Mouse (Mus musculus) brain, embryonic 18.5 days (tissue): ENCODE measurements around the gene Lingo1.

Source experiments
- DNase-seq: peaks from one replicate; pipeline ENCODE4 v3.0.0-alpha.2; 2012; ENCODE audit warnings: low read depth, low spot score

Lingo1 gene

GRCm38 (mm10) chr9:56606082-56606740 is 190.1 kb downstream of the Lingo1 start:
- no peak for DNase-seq

DNA sequence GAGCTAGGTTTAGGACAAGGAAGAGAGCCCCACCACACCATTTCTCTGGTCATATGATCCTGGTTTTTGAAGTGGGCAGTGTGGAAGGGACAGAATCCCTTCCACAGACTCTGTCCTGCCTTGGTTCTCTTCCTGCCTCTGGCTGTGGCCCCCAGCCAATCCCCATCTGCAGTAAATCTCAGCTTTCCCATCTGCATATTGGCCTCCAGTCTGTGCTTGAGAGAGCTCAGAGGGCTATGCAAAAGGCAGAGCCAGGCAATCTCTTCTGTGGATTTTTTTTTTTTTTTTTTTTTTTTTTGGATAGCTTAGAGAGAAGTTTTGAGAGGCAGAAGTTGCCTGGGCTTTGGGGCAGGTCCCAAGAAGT is 190.8 kb downstream of the Lingo1 start:
- DNase-seq: no peak

GRCm38 (mm10) chr9:56604797-56605442 is 191.3 kb downstream of the Lingo1 start:
- no peak for DNase-seq

DNA sequence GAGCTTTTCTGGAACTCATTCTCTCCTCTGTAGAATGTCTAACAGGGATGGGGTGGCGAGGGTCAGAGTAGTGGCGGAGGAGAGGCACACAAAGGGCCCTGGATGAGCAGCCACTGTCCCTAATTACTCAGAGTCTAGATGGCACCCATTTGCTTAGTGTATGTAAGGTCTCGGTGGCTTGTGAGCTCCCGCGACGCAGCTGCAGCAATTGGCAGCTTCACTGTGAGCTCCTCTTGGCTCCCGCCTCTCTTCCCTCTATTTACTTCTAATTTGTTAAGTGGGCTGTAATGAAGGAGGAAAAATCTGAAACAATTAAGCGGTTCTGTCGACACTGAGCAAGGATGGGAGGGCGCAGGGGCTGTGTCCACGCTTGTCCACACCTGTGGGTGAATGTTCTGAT is 195.6 kb downstream of the Lingo1 start:
- no peak for DNase-seq

GRCm38 (mm10) chr9:56592639-56593038 is 203.6 kb downstream of the Lingo1 start:
- no peak for DNase-seq

- DNase-seq: no peak
Measured at GRCm38 (mm10) chr9:56591248-56591888, 204.9 kb downstream of the Lingo1 start.

DNA sequence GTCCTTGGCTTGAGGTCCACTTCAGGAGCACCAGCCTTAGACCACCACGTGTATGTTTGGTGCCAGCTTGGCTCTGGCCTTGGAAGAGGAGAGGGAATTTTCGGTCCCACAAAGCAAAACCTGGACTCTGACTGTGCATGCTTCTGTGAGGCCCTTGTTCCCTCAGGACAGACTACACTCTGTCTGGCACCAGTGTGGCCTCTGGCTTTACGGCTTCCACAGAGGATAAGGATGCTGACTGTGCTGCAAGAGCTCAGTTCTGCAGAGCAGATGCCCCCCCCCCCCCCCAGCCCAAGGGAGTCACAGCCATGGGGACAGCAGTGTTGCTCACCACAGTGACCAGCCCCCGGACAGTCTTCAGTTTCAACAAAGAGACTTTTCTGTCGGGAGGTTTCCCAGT is 206.5 kb downstream of the Lingo1 start:
- DNase-seq: no peak

DNA sequence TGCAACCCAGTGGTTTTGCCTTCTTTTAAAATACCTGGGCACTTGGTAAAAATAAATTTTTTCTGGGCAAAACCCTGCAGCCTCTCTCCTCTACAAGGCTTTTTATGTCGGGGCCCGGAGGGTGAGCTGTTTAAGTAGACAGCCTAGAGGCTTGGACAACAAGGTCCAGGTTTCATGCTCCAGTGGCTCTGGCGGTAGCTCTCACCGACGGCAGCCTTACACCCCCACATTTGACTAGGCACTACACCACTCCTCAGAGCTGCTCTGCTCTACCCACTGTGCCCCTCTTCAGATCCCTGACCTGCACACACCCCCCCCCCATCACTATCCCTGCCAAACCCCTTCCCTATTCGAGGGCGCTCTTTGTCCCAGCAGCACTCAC is 212.2 kb downstream of the Lingo1 start:
- no peak for DNase-seq

GRCm38 (mm10) chr9:56583139-56584042 is 212.9 kb downstream of the Lingo1 start:
- DNase-seq: no peak

DNA sequence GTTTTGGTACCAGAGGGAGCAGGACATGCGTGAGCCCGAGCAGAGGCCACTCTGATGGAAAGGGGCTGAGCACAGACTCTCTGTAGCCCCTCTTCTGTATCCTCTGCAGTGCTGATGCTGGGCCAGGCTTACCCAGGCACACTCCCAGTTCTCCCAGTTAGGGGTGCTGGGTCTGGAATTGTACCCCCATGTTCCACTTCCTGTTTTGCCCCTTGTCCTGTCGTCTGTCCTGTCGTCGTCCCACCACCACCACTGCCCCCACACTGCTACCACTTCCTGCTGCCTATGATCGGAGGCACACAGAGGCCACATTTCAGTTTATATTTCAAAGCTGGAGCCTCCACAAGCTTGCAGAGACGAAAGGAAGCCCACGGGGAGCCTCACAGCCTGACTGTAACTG is 213.6 kb downstream of the Lingo1 start:
- DNase-seq: no peak

GRCm38 (mm10) chr9:56581700-56582099 is 214.6 kb downstream of the Lingo1 start:
- DNase-seq: no peak

GRCm38 (mm10) chr9:56581016-56581415 is 215.3 kb downstream of the Lingo1 start:
- no peak for DNase-seq

DNA sequence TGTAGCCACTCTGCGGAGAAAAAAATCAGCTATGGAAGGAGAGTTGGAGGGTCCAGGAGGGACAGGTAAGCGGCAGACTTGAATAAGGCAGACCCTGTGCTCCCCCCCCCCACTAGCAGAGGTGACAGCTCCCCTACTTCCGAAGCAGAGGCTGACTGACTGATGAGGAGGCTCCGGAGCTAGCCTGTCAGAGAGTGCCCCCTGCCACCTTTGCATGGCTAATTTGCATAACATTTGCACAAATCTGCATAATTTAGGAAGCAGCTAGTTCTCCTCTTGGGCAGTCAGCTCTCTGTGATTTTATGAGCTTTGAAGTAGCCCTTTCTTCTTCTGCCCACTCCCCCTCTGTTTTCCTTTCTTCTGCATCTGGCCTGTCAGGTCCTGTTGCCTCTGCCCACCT is 216.2 kb downstream of the Lingo1 start:
- DNase-seq: no peak

DNA sequence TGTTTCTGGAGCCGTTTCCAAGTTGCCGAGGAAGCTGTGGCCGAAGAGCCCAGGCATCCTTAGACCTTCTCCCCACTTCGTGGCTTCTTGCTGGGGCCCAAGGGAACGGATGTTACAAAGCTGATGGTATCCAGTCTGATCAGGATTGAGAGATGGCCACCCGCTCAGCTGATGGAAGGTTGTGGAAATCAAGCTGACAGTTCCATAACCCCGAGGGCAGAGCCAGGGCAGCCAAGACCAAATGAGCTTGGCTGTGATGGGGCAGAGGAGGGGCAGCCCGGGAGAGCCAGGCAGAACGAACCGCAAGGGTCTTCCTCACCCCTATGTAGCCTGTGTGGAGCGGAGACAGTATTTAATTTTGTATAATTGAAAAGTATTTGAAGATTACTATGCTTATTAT is 218.9 kb downstream of the Lingo1 start:
- no peak for DNase-seq

DNA sequence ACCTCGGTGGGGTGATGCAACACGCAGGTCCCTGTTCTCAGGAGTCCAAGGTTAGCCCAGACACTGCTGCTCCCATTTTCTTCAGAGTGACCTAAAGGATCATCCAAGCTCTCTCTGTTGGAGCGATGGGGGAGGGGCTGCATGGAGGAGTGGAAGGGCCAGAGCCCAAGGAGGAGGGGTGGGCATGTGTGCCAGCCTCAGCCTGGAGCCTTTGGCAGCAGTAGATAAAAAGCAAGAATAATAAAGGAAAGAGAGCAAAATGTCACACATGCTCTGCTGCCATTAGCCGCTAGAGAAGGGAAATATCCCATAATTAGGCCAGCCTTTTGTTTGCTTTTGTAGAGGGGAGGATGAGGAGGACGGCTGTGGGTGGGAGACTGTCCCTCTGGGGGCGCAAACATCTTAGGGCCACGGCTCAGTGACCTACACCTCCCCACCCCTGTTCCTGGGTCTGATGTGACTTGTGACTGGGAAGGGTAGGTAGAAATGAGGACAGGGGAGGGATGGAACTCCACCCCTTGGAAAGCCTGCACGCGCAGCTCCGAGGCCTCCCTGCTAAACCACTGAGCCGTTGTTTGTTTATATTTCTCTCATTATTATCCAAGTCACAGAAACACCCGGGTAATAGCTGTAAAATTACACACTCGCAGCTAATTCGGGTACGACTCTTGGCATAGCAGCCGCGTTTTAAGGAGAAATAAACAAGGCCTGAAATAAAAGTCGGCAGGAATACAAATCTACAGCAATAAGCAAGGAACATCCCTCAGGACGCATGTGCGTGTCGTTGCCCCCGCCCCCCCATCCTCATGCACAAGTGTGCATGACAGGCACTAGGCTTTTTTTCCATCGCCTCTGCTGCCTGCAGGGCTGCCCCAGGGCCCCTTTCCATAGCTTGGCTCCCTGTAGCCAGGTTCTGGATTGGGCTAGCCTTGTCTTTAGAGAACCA is 223.5 kb downstream of the Lingo1 start:
- no peak for DNase-seq
